Comparison of ENCODE assay signal across 11 mouse cellular contexts in genomic region chr7:87938265-87938664, GRCm38 (mm10).
DNase-seq lines count a peak whose midpoint lies in the region; ATAC-seq lines count a peak whose summit lies in the region.
"Had no signal": no experiment of that assay in that cellular context is flagged by ENCODE, and none has a peak within 500 bp of the region (broad histone marks: within the 10 kb centered on the region; RNA-seq: fewer than 3 reads in every experiment).

No protein-coding gene starts in this region.

- H3K4me1 ChIP-seq in forebrain, embryonic 11.5 days (replicated peaks; ENCODE audit: control insufficient read depth, insufficient read depth, low read length), result no peaks in the 10 kb centered on the region
- no peaks in the 10 kb centered on the region for H3K4me1 ChIP-seq in forebrain, embryonic 10.5 days
- no peaks in the 10 kb centered on the region for H3K4me1 ChIP-seq in midbrain, embryonic 11.5 days (ENCODE audit: control insufficient read depth, insufficient read depth, low read length)
- no peaks in the 10 kb centered on the region for H3K4me1 ChIP-seq in midbrain, embryonic 10.5 days
- peaks cover 3% of the 10 kb centered on the region; the same call in 1 of the 2 replicates for H3K4me1 ChIP-seq in neural tube, embryonic 15.5 days

- no peak overlapping the region for H3K4me3 ChIP-seq in forebrain, embryonic 11.5 days (ENCODE audit: low read depth, low read length)
- no peak overlapping the region for H3K4me3 ChIP-seq in forebrain, embryonic 10.5 days
- no peak overlapping the region for H3K4me3 ChIP-seq in midbrain, embryonic 11.5 days (ENCODE audit: low read depth, low read length)
- no peak overlapping the region for H3K4me3 ChIP-seq in midbrain, embryonic 10.5 days
- H3K4me3 ChIP-seq in neural tube, embryonic 15.5 days (replicated peaks), result no peak overlapping the region

- no peaks in the 10 kb centered on the region for H3K9me3 ChIP-seq in forebrain, embryonic 11.5 days (ENCODE audit: control insufficient read depth, low read length)
- no peaks in the 10 kb centered on the region for H3K9me3 ChIP-seq in forebrain, embryonic 10.5 days
- H3K9me3 ChIP-seq in midbrain, embryonic 11.5 days (ENCODE audit: control insufficient read depth, low read length), result no peaks in the 10 kb centered on the region
- no peaks in the 10 kb centered on the region for H3K9me3 ChIP-seq in midbrain, embryonic 10.5 days (replicated peaks)
- H3K9me3 ChIP-seq in neural tube, embryonic 15.5 days (replicated peaks), result no peaks in the 10 kb centered on the region

- H3K9ac ChIP-seq in forebrain, embryonic 11.5 days (ENCODE audit: low read length), result no peak overlapping the region
- H3K9ac ChIP-seq in midbrain, embryonic 11.5 days (ENCODE audit: low read length), result no peak overlapping the region
- H3K9ac ChIP-seq in neural tube, embryonic 15.5 days (replicated peaks), result no peak overlapping the region
- H3K9ac ChIP-seq: liver, embryonic 14.5 days had no signal

- no peak overlapping the region for H3K4me2 ChIP-seq in forebrain, embryonic 11.5 days (ENCODE audit: low read depth, low read length, severe bottlenecking)
- H3K4me2 ChIP-seq in midbrain, embryonic 11.5 days, result no peak overlapping the region
- no peak overlapping the region for H3K4me2 ChIP-seq in neural tube, embryonic 15.5 days

- H3K27ac ChIP-seq in forebrain, embryonic 11.5 days (ENCODE audit: low read depth, low read length), result no peak overlapping the region
- no peak overlapping the region for H3K27ac ChIP-seq in forebrain, embryonic 10.5 days
- no peak overlapping the region for H3K27ac ChIP-seq in midbrain, embryonic 11.5 days (ENCODE audit: low read depth, low read length)
- no peak overlapping the region for H3K27ac ChIP-seq in midbrain, embryonic 10.5 days (replicated peaks)
- no peak overlapping the region; the same call in 1 of the 2 replicates for H3K27ac ChIP-seq in neural tube, embryonic 15.5 days (replicated peaks)
- H3K27ac ChIP-seq: liver, embryonic 14.5 days had no signal

- H3K27me3 ChIP-seq in forebrain, embryonic 11.5 days (ENCODE audit: control insufficient read depth, insufficient read depth, low read length), result no peaks in the 10 kb centered on the region
- no peaks in the 10 kb centered on the region for H3K27me3 ChIP-seq in forebrain, embryonic 10.5 days (ENCODE audit: poor library complexity, severe bottlenecking)
- no peaks in the 10 kb centered on the region for H3K27me3 ChIP-seq in midbrain, embryonic 11.5 days (ENCODE audit: control insufficient read depth, insufficient read depth, low read length)
- no peaks in the 10 kb centered on the region for H3K27me3 ChIP-seq in midbrain, embryonic 10.5 days (ENCODE audit: low read depth, poor library complexity, severe bottlenecking)
- no peaks in the 10 kb centered on the region for H3K27me3 ChIP-seq in neural tube, embryonic 15.5 days (replicated peaks)

- no peak for DNase-seq in forebrain, embryonic 11.5 days (ENCODE audit: low spot score)
- no peak for DNase-seq in forebrain, embryonic 10.5 days (ENCODE audit: extremely low spot score, low spot score)
- DNase-seq in midbrain, embryonic 11.5 days (ENCODE audit: low spot score, missing footprints), result no peak
- no peak for DNase-seq in midbrain, embryonic 10.5 days (ENCODE audit: low spot score)
- DNase-seq in lung, postnatal 14 days, result peak; percentile 4
- no peak for DNase-seq in Muller cell, postnatal 12 days (ENCODE audit: inconsistent ontology term)
- DNase-seq in ovary, postnatal 14 days (ENCODE audit: low spot score), result no peak
- DNase-seq: heart, postnatal 10 days; thymus, adult 18-20 months had no signal

- 49% methylated on average over 5 of the region's 5 CpGs for WGBS in forebrain, embryonic 11.5 days
- 53% methylated on average over 5 of the region's 5 CpGs for WGBS in forebrain, embryonic 10.5 days
- WGBS in midbrain, embryonic 11.5 days, result 53% methylated on average over 5 of the region's 5 CpGs
- WGBS in midbrain, embryonic 10.5 days, result 52% methylated on average over 5 of the region's 5 CpGs
- 14% methylated on average over 5 of the region's 5 CpGs for WGBS in neural tube, embryonic 15.5 days

- 0 out of 2 replicates have a peak, but pooled peaks have one; percentile 46 for ATAC-seq in forebrain, embryonic 11.5 days (replicated peaks; ENCODE audit: low FRiP score)
- peak; percentile 66 for ATAC-seq in midbrain, embryonic 11.5 days (ENCODE audit: low FRiP score)
- ATAC-seq in neural tube, embryonic 15.5 days (ENCODE audit: low FRiP score), result peak; percentile 68; the same call in 1 of the 2 replicates

- H3K36me3 ChIP-seq in forebrain, embryonic 11.5 days (ENCODE audit: control insufficient read depth, insufficient read depth, low read length), result no peaks in the 10 kb centered on the region
- no peaks in the 10 kb centered on the region for H3K36me3 ChIP-seq in forebrain, embryonic 10.5 days (replicated peaks)
- H3K36me3 ChIP-seq in midbrain, embryonic 11.5 days (ENCODE audit: control insufficient read depth, insufficient read depth, low read length), result no peaks in the 10 kb centered on the region
- no peaks in the 10 kb centered on the region for H3K36me3 ChIP-seq in midbrain, embryonic 10.5 days
- H3K36me3 ChIP-seq in neural tube, embryonic 15.5 days, result no peaks in the 10 kb centered on the region
